Mouse (Mus musculus) hindbrain, embryonic 14.5 days (tissue): ENCODE results near the gene Abca17. TPM values are rescaled to one million over a fixed set of nuclear protein-coding genes. Genes with fewer than 3 reads are reported as not detected.

Source experiments
- microRNA-seq: library from miRNA; unstranded; fragments of <30 nt; microRNA quantifications from one replicate; pipeline ENCODE4, GENCODE M21; 2016
- polyA plus RNA-seq: library from polyadenylated mRNA; unstranded; fragments of >200 nt; fragmentation: Nextera tagmentation; extraction: Ambion mirVana; gene quantifications from 2 replicates; pipeline ENCODE4 v1.2.1, GENCODE M21; 2014

Abca17 gene
- polyA plus RNA-seq, 1 experiment from 2014 or later, result 0.63 TPM

Small RNAs within 50 kb of the gene (microRNA-seq; reads per million reads assigned to microRNA genes)
- gene Gm24427 (not detected), gene Mir5134 (0.48 reads per million), gene Mir6965 (1.1 reads per million)

Other genes starting within 250 kb of the Abca17 start
- gene Pdpk1, start 200.1 kb downstream of the Abca17 start, polyA plus RNA-seq, result 71.3 and 75.1 TPM in 2 replicates
- gene Amdhd2, start 187.3 kb downstream of the Abca17 start, polyA plus RNA-seq, result 29.1 and 30.6 TPM in 2 replicates
- 1,495 and 1,569 TPM in 2 replicates for gene Atp6v0c, start 181.4 kb downstream of the Abca17 start, polyA plus RNA-seq
- gene Tbc1d24, start 145.5 kb downstream of the Abca17 start, polyA plus RNA-seq, result 27.1 and 27.6 TPM in 2 replicates
- 3.9 and 5.0 TPM in 2 replicates for gene Ntn3, start 141.5 kb downstream of the Abca17 start, polyA plus RNA-seq
- gene Tedc2, start 130.2 kb downstream of the Abca17 start, polyA plus RNA-seq, result 8.2 and 10.1 TPM in 2 replicates
- 11.8 and 21.2 TPM in 2 replicates for gene Ccnf, start 99.6 kb downstream of the Abca17 start, polyA plus RNA-seq
- 32.8 and 34.8 TPM in 2 replicates for gene Abca3, start 882 bp upstream of the Abca17 start, polyA plus RNA-seq
- 278 and 280 TPM in 2 replicates for gene Rnps1, start 63.5 kb upstream of the Abca17 start, polyA plus RNA-seq
- 36.2 and 46.0 TPM in 2 replicates for gene Eci1, start 75.6 kb upstream of the Abca17 start, polyA plus RNA-seq
- gene Dnase1l2, start 92.0 kb upstream of the Abca17 start, polyA plus RNA-seq, result 3.6 and 6.0 TPM in 2 replicates
- 20.6 and 25.8 TPM in 2 replicates for gene E4f1, start 119.2 kb upstream of the Abca17 start, polyA plus RNA-seq
- 71.2 and 73.5 TPM in 2 replicates for gene Pgp, start 119.3 kb upstream of the Abca17 start, polyA plus RNA-seq
- 0.75 TPM in 1 of 2 replicates, not detected in the other for gene Bricd5, start 122.8 kb upstream of the Abca17 start, polyA plus RNA-seq
- gene Mlst8, start 128.0 kb upstream of the Abca17 start, polyA plus RNA-seq, result 30.2 and 31.1 TPM in 2 replicates
- gene Caskin1, start 137.5 kb upstream of the Abca17 start, polyA plus RNA-seq, result 45.7 and 46.8 TPM in 2 replicates
- 75.0 and 82.8 TPM in 2 replicates for gene Traf7, start 176.9 kb upstream of the Abca17 start, polyA plus RNA-seq
- 4.2 and 5.6 TPM in 2 replicates for gene Rab26, start 183.1 kb upstream of the Abca17 start, polyA plus RNA-seq
- 28.4 and 30.4 TPM in 2 replicates for gene Pkd1, start 198.8 kb upstream of the Abca17 start, polyA plus RNA-seq